Mouse (Mus musculus) embryo, embryonic 10 days (tissue): ENCODE data around the gene Actl6b.

Experiments
- DNase-seq: peaks from one replicate; pipeline ENCODE4 v3.0.0-alpha.2; 2015; ENCODE audit warnings: low spot score

Gene Actl6b

DNA sequence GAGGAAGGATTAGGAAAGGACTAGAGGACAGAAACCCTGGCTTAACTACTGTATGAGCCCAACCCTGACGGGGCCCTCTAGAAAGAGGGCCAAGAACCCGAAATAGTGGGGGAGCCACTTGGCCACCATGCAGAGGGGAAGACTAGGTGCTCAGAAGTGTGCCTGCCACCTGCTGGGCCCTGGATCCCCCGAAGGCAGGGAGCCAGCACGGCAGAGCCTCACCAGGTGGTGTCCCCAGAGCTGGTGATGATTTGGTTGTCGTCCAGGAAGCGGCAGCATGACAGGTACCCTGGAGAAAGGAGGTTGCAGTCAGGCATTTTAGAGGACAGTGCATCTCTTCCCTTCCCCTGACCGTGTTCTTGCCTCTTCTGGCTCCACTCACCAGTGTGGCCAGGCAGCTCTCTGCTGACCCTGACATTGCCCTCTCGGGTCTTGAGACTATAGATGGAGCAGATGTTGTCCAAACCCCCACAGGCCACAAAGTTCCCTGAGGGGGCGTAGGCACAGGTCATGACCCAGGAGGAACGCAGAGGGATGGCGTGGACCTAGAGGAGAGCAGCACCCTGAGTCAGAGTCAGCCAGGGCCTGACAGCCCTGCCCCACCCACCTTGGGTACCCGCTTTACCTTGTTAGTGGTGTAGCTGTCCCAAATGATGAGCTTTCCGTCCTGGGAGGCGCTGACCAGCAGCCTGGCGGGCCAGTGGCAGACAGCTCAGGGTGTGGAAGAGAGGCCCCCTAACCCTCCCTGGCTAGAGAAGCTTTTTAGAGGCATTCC is 23.9 kb upstream of the Actl6b start:
- no peak for DNase-seq

- no peak for DNase-seq
Measured at GRCm38 (mm10) chr5:137530075-137530474, 23.2 kb upstream of the Actl6b start.

DNA sequence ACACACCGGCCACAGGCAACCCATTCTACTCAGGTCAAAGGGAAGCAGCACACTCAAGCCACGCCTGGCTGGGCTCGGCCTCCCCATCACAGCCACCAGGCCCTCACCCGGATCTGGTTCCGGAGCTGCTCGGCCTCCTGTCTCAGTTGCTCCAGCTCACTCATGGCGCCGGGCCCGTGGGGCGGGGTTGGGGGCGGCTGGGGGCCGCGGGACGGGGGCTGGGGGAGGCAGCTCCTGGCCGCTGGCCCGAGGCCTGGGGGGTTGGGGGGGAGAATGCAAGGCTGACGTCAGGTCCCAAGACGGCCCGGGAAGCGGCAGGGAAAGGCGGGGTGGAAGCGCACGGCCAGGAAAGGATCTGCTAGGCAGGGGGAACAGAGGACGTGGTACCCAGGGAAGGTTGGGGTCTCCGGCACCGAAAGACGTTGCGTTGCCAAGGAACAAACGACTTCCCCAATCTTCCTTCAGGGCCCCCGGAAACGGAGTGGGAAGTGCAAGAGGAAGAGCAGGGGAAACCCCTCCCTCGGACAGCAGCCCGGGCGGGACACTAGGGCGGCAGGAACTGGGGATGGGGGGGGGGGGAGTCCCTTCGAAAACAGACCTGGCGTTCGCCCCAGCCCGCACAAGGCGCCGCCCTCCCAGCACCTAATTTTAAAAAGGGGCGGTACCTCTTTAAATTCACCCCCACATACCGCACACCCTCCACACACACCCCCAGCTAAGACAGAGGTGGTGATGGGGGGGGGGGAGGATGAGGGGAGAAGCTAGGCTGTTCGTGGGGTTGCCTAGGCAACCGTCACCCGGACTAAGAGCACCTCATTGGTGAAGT is 22.5 kb upstream of the Actl6b start:
- DNase-seq, result peak; percentile 89

DNA sequence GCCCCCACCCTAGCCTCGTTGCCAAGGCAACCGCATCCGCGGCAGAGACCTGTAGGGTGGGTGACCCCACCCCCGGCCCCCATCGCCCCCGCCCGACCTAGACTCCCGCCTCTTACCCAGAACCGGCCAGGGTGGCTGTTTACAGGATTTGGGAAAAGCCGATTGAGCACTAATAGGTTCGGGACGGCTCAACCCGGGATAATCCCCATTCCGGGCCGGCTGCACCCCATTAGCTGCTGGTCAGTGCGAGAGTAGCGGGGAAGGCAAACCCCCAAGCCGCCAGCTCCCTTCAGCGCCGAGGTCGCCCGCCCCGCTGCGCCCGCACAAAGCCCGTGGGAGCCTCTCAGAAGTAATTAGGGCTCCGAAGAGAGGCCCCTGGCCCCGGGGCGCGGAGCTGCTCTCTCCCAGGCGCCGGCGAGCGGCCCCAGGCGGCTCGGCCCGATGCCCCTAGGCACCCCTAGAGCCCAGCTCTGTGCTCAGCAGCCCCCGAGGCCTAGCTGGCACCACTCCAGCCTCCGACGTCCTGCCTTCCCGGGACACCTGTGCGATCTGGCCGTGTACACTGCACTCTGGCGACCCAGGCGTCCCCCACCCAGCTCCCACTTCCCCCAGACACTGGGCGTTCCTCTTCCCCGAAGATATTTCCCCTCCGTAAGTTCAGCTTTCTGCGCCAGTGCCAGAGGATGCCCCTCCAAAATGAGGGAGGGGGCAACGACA is 21.7 kb upstream of the Actl6b start:
- DNase-seq, result no peak

DNA sequence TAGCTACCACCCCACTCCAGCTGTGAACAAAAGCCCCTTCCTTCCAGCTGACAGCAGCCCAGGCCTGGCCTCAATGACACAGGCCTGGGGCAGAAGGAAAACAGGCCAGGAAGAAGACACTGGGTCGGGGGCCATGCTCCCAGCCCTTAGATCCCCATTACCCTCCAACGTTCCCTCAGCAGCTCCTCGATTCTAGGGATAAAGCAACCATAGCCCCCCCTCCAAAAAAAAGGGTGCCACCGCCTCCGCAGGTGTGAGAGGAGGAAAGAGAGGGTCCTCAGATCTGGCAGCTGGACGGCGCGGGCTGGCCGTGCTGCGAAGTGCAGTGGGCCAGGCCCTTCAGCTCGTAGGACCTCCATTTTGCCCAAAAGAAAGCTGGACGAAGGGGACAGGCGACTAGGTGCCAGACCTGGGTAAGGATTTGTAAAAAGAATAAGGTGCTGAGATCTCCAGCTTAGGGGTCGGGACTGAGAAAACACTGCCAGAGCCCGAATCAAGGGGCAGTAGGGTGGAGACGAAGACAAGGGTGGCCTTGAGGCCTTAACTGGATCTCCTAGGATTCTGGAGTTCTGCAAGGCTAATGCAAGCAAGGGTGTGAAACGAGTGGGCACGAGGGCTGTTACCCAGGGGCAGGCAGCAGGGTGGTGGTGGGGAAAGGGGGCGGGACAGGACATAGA is 21.0 kb upstream of the Actl6b start:
- DNase-seq, result no peak

GRCm38 (mm10) chr5:137532808-137533116 is 20.6 kb upstream of the Actl6b start:
- no peak for DNase-seq

DNA sequence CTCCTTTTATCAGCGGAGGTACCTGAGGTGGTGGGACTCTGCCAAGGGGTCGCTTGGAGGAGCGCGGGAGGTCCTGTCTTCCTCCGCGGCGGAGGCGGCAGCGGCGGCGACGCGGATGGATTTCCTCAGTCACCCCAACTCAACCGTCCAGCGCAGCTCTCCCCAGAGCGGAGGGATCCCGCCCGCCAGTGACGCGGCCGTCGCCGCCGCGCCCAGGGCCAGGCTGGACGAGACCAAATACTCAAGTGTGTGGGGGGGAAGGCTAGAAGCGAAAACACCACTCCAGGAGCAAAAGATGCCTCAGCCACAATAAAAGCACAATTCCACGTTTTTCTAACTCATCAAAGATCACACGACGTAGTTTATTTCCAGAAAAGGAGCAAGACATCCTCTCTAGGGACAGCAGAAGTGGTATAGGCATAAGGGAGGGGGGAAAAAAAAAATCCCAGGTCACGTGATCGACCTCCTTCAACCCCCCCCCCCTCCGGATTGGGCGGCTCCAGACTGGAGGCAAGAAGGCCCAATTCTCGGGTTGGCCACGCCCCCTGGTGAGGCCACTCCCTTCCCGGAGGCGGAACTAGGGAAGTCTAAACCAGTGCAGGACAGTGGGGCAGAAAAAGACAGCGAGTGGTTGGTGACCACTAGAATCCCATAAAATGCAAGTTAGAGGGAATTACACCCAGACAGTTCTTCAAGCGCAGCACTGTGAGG is 20.0 kb upstream of the Actl6b start, which contains the start of the genes Epo and Gnb2:
TSS of gene Epo (minus strand) at position 126 of the 711 bp plus-strand sequence.
TSS of gene Gnb2 (minus strand) at position 394 of the 711 bp plus-strand sequence.
- peak; percentile 98 for DNase-seq

DNA sequence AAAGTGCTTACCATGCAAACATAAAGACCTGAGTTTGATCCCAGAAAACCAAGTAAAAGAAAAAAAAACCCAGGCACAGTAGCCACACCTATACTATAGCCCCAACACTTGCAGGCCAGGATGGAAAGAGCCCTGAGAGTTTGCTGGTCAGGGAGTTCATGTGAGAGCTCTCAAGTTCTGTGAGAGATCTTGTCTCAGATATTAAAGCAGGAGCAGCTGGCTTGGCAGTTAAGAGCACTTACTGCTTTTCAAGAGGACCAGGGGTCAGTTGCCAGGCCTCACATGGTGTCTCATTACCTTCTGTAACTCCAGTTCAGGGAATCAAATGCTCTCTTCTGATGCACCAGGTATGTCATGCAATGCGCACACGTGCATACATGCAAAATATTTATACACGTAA is 18.6 kb upstream of the Actl6b start:
- DNase-seq, result no peak

- DNase-seq, result no peak
Measured at GRCm38 (mm10) chr5:137535318-137535717, 18.0 kb upstream of the Actl6b start.

DNA sequence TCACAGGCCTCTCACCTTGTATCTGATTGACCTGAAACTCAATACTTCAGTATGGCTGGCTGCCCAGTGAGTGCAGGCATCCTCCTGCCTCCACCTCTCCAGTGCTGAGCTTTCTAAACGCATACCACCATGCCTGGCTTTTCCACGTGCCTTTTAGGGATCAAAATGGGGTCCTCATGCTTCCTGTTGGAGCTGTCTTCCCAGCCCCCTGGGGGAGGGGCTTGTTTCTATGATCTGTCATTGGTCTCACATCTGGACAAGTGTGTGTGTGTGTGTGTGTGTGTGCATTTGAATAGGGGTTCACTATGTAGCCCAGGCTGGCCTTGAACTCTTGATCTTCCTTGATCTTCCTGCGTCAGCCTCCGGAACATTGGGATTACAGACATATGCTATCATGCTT is 15.9 kb upstream of the Actl6b start:
- DNase-seq, result no peak

DNA sequence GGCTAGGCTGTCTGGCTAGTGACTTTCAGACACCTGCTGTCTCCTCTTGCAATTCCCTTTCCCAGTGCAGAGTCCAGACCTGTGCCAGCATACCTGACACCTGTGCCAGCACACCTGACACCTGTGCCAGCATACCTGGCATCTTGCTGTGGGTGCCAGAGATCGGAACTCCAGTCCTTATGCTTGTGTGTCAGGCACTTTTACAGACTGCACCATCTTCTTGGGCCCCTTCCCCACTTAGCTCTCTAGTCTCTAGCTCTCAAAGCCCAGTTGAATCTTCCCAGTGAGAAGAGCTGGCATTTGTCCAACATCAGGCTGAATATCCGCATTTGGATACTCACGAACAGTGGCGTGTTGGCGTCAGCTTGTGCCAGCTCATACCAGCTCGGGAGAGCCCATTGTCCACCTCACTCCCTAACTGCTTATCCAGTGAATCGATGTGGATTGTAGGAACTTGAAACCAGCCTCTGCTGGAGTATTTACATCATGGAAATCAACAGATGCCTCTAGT is 14.0 kb upstream of the Actl6b start:
- no peak for DNase-seq

- DNase-seq, result no peak
Measured at GRCm38 (mm10) chr5:137540991-137541390, 12.3 kb upstream of the Actl6b start.

GRCm38 (mm10) chr5:137541768-137542540 is 11.4 kb upstream of the Actl6b start:
- DNase-seq, result no peak

- no peak for DNase-seq
Measured at GRCm38 (mm10) chr5:137544926-137545325, 8.4 kb upstream of the Actl6b start.

- no peak for DNase-seq
Measured at GRCm38 (mm10) chr5:137545596-137545995, 7.7 kb upstream of the Actl6b start.

- no peak for DNase-seq
Measured at GRCm38 (mm10) chr5:137549840-137550239, 3.5 kb upstream of the Actl6b start.

GRCm38 (mm10) chr5:137551119-137551518 is 2.2 kb upstream of the Actl6b start:
- DNase-seq, result no peak

GRCm38 (mm10) chr5:137553000-137553399 is 317 bp upstream of the Actl6b start:
- DNase-seq, result no peak

DNA sequence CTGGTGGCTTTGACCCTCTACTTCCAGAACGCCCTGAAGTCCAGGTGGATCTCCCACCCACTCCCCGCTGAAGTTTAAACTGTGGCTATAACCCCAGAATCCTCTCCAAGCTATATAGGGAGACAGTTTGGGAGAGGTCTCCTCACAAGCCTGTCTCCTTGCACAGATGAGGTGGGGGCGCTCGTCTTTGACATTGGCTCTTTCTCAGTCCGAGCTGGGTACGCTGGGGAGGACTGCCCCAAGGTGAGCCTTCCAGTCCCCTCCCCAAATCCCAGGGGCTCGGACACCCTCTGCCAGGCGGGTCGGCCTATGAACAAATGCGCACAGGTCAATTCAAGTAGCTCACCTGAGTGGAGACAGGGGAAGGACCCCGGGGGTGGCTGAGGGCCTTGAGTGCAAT is 581 bp downstream of the Actl6b start:
- no peak for DNase-seq

- no peak for DNase-seq
Measured at GRCm38 (mm10) chr5:137561556-137561955, 8.2 kb downstream of the Actl6b start.
